Mouse (Mus musculus) heart, adult 9 months (tissue): Measurements from ENCODE around the gene Rec114.

Experiments
- DNase-seq, 2 experiments: peaks; one replicate each; pipeline ENCODE4 v3.0.0; 2022; ENCODE audit warnings: low spot score in 2 of 2

Gene Rec114

GRCm38 (mm10) chr9:58743702-58744248 lies at the start of gene Rec114:
Gene Rec114, minus strand, starts transcription at chr9:58743964.
- no peak for DNase-seq

DNA sequence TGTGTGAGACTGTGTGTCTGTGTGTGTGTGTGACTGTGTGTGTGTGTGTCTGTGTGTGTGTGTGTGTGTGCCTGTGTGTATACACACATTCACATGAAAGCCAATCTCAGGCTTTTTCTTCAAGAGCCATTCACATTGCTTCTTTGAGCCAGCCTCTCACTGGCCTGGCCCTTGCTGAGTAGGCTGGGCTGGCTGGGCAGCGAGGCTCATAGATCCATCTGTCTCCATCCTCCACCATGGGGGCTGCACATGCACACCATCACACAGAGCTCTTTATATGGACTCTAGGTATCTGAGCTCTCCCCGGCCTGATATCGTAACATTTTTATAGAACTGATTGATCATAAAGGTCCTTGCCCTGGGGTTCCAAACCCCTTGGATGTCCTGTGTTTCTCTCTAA lies 45.7 kb upstream of the Rec114 start:
- no peak for DNase-seq

- DNase-seq, result no peak
Measured at GRCm38 (mm10) chr9:58775363-58775762, 31.6 kb upstream of the Rec114 start.

DNA sequence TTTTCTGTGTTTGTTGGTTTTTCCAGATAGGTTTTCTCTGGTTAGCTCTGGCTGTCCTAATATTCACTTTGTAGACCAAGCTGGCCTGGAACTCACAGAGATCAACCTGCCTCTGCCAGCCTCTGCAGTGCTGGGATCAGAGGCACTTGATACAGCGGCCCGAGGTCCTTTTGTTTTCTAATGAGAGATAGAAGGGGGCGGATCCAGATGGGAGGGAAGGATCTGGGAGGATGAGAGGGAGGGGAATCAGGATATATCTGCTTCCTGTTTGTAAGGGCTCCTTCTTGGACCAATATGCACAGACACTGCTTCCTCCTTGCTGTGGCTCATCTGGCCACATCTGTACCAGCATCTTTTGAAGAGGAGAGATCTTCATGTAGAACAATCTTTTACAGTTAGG lies 31.0 kb upstream of the Rec114 start:
- DNase-seq, result no peak

DNA sequence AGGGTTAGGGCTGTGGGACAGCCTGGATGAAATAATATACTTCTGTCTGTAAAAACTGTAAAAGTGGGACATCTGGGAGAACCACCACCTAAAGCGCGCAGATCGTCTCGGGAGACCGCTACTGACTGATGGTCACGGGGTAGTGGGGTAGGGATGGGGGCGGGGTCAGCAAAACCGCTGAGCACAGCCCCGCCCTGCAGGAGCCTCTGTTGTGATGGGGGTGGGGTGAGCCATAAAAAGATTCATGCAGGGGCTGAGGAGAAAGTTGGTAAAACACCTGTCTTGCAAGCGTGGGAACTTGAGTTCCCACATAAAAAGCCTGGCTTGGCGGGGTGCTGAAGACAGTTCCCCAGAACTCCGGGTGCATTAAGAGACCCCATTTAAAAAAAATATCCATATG lies 26.2 kb upstream of the Rec114 start:
- DNase-seq, result no peak

GRCm38 (mm10) chr9:58766959-58767955 lies 23.5 kb upstream of the Rec114 start:
- no peak for DNase-seq

GRCm38 (mm10) chr9:58764354-58764753 lies 20.6 kb upstream of the Rec114 start:
- DNase-seq, result no peak

GRCm38 (mm10) chr9:58763114-58763513 lies 19.4 kb upstream of the Rec114 start:
- DNase-seq, result no peak

DNA sequence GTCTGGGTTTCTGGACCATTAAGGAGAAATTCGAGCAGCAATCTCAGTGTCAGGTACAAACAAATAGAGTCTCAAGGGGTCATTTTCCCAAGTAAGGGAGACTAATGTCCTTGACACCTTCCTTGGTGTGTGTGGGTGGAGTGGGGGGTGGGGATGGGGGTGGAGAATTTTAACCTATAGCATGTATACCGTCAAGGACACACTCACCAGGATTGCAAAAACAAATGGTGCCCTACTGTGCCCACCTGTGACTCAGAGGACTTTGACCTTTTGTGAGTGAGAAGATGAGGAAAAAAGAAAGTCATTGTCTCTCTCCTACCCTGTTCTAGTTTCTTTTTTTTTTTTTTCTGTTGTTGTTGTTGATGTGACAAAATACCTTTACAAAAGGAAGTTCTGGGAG lies 18.3 kb upstream of the Rec114 start:
- DNase-seq, result no peak

GRCm38 (mm10) chr9:58758754-58759153 lies 15.0 kb upstream of the Rec114 start:
- DNase-seq, result no peak

DNA sequence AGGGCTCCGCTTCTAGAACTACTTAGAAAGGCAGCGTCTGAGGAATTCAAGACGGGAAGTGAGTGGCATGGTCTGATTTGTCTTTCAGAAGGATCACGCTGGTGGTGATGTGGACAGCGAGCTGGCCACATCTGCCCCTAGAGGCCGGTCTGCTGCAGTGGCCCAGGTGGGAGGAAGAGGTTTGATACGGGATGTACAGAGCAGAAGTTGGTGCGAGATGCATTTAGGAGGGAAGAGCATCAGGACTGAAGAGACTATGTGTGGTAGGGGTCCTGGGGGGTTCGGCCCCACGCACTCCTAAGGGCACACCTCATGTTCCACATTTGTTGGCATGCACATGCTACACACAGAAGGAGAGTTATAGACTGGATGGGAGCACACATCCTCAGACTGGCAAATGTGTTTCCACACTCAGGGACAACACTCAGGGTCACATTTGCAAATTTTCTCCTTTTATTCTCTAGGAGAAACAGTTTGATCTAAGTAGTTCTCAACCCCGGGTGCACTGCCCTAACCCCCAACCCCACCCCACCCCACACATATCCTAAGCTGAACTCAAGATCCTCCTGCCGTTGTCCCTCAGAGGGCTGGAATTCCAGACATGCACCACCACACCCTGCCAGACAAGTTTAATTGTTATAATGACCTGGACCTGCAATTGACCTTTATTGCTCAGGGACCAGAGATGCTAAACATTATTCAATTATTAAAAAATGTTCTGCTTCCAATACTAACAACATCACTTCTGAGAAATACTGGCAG lies 12.8 kb upstream of the Rec114 start:
- no peak for DNase-seq

DNA sequence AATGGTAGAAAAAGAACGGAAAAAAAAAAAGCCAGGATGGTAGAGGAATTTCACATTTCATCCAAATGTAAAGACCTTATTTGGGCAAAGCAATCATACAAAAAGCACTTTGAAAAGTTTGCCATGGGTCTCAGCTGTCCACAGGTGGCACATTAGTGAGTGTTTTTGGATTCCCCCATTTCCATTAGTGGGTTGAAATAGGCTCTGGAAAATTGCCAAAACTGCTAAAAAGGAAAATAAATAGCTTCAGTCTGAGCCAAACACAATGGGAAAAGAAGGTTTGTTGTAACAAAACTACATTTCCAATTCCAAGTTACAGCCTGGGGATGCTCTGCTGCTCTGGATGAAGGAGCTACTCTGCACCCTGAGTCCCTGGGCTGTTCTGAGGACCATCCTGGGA lies 9.8 kb upstream of the Rec114 start:
- DNase-seq, result no peak

- DNase-seq, result no peak
Measured at GRCm38 (mm10) chr9:58748142-58748541, 4.4 kb upstream of the Rec114 start.

DNA sequence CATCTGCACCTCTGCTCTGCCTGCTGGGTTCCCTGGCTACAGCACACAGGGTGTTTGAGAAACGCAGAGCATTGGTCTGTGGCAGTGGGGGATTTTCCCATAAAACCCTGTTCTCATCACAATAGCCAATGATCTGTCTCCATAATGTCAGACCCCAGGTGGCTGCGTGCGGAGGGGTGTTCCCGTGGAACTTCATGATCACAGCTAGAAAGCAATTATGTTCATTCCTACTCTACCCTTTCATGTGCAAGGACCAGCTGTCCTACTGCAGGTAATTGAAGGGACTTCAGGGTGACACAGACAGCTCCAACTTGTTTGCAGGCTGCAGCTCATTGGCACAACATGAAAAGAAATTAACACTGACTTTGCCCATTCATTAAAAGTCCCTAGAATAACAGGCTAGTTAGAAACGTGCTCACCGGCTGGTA lies 3.6 kb upstream of the Rec114 start:
- DNase-seq, result no peak

GRCm38 (mm10) chr9:58742692-58743091 lies 1.1 kb downstream of the Rec114 start:
- DNase-seq, result no peak

GRCm38 (mm10) chr9:58741369-58741768 lies 2.4 kb downstream of the Rec114 start:
- no peak for DNase-seq

DNA sequence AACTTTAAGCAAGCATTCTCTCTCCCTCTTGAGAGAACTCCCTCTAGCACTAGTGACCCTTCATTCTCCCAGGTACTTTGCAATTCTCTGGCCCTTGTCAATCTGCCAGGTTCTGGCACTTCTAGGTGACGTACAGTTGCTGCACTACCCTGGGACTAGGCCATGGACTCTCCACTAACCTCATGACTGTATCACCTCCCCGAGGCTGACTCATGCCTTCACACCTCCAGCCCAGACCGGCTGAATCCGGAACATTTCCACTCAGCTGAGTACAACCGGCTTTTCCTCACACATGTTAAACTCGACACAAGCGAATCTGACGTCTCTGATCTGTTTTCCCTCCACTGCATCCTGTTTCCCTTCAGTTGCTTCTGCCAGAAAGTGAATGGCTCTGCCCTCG lies 4.0 kb downstream of the Rec114 start:
- DNase-seq, result no peak

DNA sequence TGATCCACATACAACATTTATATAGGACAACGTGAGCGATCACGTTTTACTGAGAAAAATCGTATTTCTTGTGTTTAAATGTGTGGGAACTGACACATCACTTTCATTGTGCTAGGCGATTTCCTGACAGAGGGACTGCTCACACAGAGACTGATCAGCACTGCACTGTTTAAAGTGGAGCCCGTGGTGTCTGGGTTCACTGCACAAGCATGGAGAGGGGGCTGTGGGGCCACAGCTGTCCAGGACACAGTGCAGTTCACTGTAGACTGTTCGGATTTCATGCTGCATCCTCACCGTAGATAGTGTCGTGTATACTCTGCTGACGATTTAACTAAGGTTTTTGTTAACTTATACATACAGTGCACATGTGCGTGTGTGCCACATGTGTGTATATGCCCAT lies 20.6 kb downstream of the Rec114 start:
- DNase-seq, result no peak

GRCm38 (mm10) chr9:58722151-58722550 lies 21.6 kb downstream of the Rec114 start:
- DNase-seq, result no peak

DNA sequence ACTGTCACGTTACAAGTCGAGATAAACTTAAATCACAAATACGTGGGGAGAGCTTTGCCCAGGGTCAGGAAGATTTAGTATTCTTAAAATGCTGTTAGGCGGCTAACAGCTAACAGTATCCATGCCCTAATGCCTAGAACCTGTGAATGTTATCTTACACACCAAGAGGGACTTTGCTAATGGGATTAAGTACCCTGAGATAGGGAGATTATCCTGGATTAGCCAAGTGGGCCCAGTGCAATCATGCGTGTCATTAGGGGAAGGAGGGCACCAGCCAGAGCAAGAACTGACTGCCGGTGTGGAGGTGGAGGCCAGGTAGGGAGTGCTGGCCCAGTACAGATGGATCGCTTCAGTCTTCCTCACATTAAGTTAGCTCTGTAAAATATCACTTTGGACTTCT lies 22.7 kb downstream of the Rec114 start:
- no peak for DNase-seq

DNA sequence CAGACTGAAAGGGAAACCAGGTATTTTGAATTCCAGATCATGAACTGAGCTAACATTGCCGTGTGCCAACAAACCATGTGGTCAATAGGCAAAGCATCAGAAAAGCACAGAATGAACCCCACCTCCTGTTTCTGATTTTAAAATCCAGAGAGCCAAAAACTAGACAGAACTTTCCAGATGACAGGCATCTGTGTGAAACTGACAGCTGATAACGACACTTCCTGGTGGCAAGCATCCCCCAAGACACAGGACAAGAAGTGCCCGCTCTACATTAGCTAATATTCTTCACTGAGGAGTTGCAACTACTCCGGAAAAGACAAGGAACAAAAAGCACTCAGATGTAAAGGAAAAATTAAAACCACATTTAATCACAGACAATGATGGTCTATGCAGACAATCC lies 23.6 kb downstream of the Rec114 start:
- DNase-seq, result no peak

DNA sequence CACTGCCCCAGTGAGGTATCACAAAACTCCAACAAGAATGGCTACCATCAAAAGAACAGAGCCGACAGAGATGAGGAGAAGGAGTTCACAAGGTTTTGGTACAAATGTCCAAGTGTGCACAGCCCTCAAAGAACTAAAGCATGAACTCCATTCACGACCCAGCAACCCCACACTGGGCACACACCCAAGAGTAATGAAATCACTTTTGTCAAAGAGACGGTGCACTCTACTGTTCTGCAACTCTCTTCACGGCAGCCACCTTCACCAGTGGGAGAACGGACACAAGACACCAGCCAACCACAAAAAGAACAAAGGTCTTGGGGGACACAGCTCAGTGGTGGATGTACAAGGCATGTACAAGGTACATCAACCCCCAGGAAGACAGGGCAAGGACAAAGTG lies 24.3 kb downstream of the Rec114 start:
- DNase-seq, result no peak

- DNase-seq, result no peak
Measured at GRCm38 (mm10) chr9:58718964-58719363, 24.8 kb downstream of the Rec114 start.
